Mouse (Mus musculus) heart, embryonic 11.5 days (tissue): ENCODE measurements at regions not wholly inside any gene's neighbourhood (a gene's known extent, or its start where the extent isn't known, plus 50 kb on each side); places are given as distances from the start of the nearest gene placed in this dataset.

ENCODE experiments used
- ATAC-seq: fragments of 200-750 bp; cut with Nextera tagmentation; replicated peaks from 2 replicates; pipeline ENCODE4 v1.8.0; 2017; ENCODE audit warnings: moderate library complexity; ENCODE audit not compliant: insufficient number of reproducible peaks, low FRiP score, low TSS enrichment
- H3K27ac ChIP-seq: fragments of 300-500 bp; sonication (generic); 2 replicates; pipeline ENCODE4 v1.5.1; 2014; ENCODE audit warnings: mild to moderate bottlenecking, low read depth, low read length
- H3K27me3 ChIP-seq: fragments of 300-500 bp; sonication (generic); 2 replicates; pipeline ENCODE4 v1.6.1; 2014; ENCODE audit warnings: mild to moderate bottlenecking, low read length, mixed read lengths; ENCODE audit not compliant: control insufficient read depth, insufficient read depth
- H3K36me3 ChIP-seq: fragments of 300-500 bp; sonication (generic); 2 replicates; pipeline ENCODE4 v1.6.1; 2014; ENCODE audit warnings: mild to moderate bottlenecking, low read length, moderate library complexity, mixed read lengths; ENCODE audit not compliant: control insufficient read depth, insufficient read depth
- H3K4me1 ChIP-seq: fragments of 300-500 bp; sonication (generic); 2 replicates; pipeline ENCODE4 v1.6.1; 2014; ENCODE audit warnings: low read length; ENCODE audit not compliant: control insufficient read depth, insufficient read depth
- H3K4me2 ChIP-seq: fragments of 300-500 bp; sonication (generic); 2 replicates; pipeline ENCODE4 v1.6.1; 2014; ENCODE audit warnings: mild to moderate bottlenecking, moderate library complexity
- H3K4me3 ChIP-seq: fragments of 300-500 bp; sonication (generic); 2 replicates; pipeline ENCODE4 v1.5.1; 2014; ENCODE audit warnings: low read depth, low read length
- H3K9ac ChIP-seq: fragments of 300-500 bp; sonication (generic); 2 replicates; pipeline ENCODE4 v1.6.1; 2014; ENCODE audit warnings: mild to moderate bottlenecking, low read depth, low read length, moderate library complexity
- H3K9me3 ChIP-seq: fragments of 300-500 bp; sonication (generic); replicated peaks from 2 replicates; pipeline ENCODE4 v1.6.1; 2016; ENCODE audit warnings: low read length; ENCODE audit not compliant: control insufficient read depth
- WGBS: fragments of 180-500 bp; shearing (Covaris S2); extraction: QIAGEN DNeasy Blood & Tissue Kit; methylation state at CpG from one replicate; pipeline ENCODE4 v1.1.7; 2014; ENCODE audit not compliant: insufficient replicate concordance; 5-methylcytosine and 5-hydroxymethylcytosine counted together

DNA sequence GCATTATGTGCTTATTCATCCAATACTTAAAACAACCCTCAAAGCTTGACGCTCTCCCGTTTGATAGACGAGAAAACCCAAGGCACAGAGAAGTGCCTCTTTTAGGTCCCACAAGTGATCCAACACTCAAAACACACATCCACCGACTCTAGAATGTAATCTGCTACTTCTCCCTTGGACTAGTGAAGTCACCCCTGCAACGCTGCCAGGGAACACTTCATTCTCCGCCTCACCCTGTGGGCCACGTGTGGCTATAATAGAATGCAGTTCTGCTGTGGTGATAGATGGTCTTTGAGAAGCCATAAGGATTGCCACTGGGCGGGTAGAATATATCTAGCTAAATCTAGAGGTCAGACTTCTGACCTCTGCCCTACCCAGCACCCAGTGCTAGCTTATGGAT is 57.0 kb upstream of the Kdm7a start:
- H3K36me3 ChIP-seq: no peaks in the 10 kb centered on the region
- H3K9ac ChIP-seq: no peak overlapping the region
- WGBS: 76% methylated on average over 8 of the region's 8 CpGs
- no peaks in the 10 kb centered on the region for H3K27me3 ChIP-seq
- no peaks in the 10 kb centered on the region for H3K9me3 ChIP-seq
- no peak overlapping the region for H3K4me2 ChIP-seq
- no peak overlapping the region; the same call in 1 of the 2 replicates for H3K27ac ChIP-seq
- no peak for ATAC-seq
- no peaks in the 10 kb centered on the region for H3K4me1 ChIP-seq
- H3K4me3 ChIP-seq: no peak overlapping the region

GRCm38 (mm10) chr6:39261951-39262350 is 55.4 kb upstream of the Kdm7a start:
- H3K4me2 ChIP-seq: no peak overlapping the region
- 0 out of 2 replicates have a peak, but pooled peaks cover 3% of the 10 kb centered on the region for H3K4me1 ChIP-seq
- WGBS: 73% methylated on average over 8 of the region's 8 CpGs
- no peaks in the 10 kb centered on the region for H3K9me3 ChIP-seq
- no peak overlapping the region for H3K4me3 ChIP-seq
- ATAC-seq: no peak
- H3K36me3 ChIP-seq: no peaks in the 10 kb centered on the region
- 0 out of 2 replicates have a peak, but pooled peaks cover 2% of the 10 kb centered on the region for H3K27me3 ChIP-seq
- H3K27ac ChIP-seq: no peak overlapping the region
- H3K9ac ChIP-seq: no peak overlapping the region

DNA sequence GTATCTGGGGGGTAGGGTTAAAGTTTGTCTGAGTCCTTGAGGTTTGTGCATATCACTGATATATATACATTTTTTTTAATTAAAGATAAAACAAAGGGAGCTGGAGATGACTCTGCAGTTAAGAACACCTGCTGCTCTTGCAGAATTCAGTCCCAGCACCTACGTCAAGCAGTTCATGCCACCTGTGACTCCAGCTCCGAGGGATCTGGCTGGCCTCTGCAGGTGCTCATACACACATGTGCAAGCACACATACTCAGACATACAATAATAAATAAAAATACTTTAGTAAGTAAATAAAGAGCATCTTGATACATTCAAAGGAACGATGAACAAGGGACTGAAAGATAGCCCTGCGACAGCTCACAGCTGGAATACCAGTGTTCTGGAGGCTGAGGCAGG is 53.9 kb upstream of the Kdm7a start:
- Histone ChIP-seq H3K9ac (no peak overlapping the region), H3K27ac (no peak overlapping the region), H3K4me3 (no peak overlapping the region), H3K27me3 (peaks cover 7% of the 10 kb centered on the region; the same call in 1 of the 2 replicates), H3K4me1 (0 out of 2 replicates have a peak, but pooled peaks cover 3% of the 10 kb centered on the region), H3K36me3 (no peaks in the 10 kb centered on the region), H3K4me2 (no peak overlapping the region), H3K9me3 (no peaks in the 10 kb centered on the region)
- 89% methylated on average over 4 of the region's 4 CpGs for WGBS
- ATAC-seq: no peak

GRCm38 (mm10) chr6:39259129-39259528 is 52.5 kb upstream of the Kdm7a start:
- Histone ChIP-seq H3K4me3 (no peak overlapping the region), H3K36me3 (no peaks in the 10 kb centered on the region), H3K4me2 (no peak overlapping the region), H3K9ac (no peak overlapping the region), H3K27ac (no peak overlapping the region), H3K27me3 (peaks cover 11% of the 10 kb centered on the region; the same call in 1 of the 2 replicates), H3K9me3 (no peaks in the 10 kb centered on the region), H3K4me1 (0 out of 2 replicates have a peak, but pooled peaks cover 3% of the 10 kb centered on the region)
- no peak for ATAC-seq
- 87% methylated on average over 1 of the region's 1 CpGs for WGBS

DNA sequence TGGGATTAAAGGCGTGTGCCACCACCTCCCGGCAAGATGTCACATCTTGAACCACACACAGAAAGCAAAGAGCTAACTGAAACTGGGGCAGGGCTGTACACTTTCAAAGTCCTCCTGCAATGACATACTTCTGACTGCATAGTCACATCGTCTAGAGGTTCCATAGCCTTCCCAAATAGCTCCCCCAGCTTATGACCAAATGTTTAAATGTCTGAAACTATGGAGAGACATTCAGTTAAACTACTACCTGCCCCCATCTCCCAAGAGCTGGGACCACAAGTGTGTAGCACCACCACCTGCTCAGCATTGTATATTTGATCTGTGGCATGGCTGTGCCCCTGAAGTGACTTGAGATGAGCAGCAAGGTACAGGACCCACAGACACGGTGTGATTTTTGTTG is 52.1 kb upstream of the Kdm7a start:
- ATAC-seq: no peak
- Histone ChIP-seq H3K27ac (no peak overlapping the region), H3K4me2 (no peak overlapping the region), H3K4me1 (0 out of 2 replicates have a peak, but pooled peaks cover 3% of the 10 kb centered on the region), H3K36me3 (no peaks in the 10 kb centered on the region), H3K9me3 (no peaks in the 10 kb centered on the region), H3K27me3 (peaks cover 11% of the 10 kb centered on the region; the same call in 1 of the 2 replicates), H3K9ac (no peak overlapping the region), H3K4me3 (no peak overlapping the region)
- 82% methylated on average over 4 of the region's 4 CpGs for WGBS

DNA sequence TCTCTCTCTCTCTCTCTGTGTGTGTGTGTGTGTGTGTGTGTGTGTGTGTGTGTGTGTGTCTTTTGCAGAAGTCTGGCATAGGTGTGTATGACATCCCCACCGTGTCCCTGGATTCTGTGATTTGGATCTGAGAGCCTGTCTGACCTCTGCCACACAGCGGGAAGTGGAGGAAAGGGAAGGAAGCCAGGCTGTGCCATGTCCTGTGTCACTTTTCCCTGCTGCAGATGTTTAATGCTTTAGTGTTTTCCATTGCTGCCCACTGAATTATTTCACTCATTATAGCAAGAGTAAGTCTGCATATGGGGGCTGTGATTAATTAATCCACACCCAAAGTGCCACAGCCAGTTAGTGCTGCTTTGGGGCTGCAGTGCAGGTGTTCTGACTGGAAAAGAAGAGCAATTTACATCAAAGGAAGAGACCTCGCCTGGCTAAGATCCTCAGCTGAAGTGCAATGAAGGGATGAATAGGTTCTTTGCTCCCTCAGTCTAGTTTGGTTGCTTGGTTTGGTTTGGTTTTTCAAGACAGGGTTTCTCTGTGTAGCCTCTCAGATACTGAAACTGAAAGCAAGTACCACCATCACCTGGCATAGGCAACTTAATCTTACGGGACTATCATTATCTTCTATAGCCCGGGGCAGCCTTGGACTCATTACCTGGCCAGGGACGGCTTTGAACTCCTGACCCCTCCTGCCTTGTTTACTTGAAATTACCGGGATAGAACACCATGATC is 51.2 kb upstream of the Kdm7a start:
- Histone ChIP-seq H3K4me1 (0 out of 2 replicates have a peak, but pooled peaks cover 3% of the 10 kb centered on the region), H3K27me3 (peaks cover 11% of the 10 kb centered on the region; the same call in 1 of the 2 replicates), H3K4me3 (peak overlapping the region; percentile 52; the same call in 1 of the 2 replicates), H3K9me3 (no peaks in the 10 kb centered on the region), H3K4me2 (peak overlapping the region; percentile 91), H3K9ac (peak overlapping the region; percentile 72), H3K27ac (no peak overlapping the region), H3K36me3 (no peaks in the 10 kb centered on the region)
- 45% methylated on average over 7 of the region's 7 CpGs for WGBS
- no peak for ATAC-seq

GRCm38 (mm10) chr6:39257111-39257571 is 50.6 kb upstream of the Kdm7a start:
- ATAC-seq: no peak
- Histone ChIP-seq H3K4me1 (0 out of 2 replicates have a peak, but pooled peaks cover 3% of the 10 kb centered on the region), H3K9ac (peak overlapping the region; percentile 72), H3K27ac (peak overlapping the region; percentile 54), H3K4me3 (peak overlapping the region; percentile 52), H3K9me3 (no peaks in the 10 kb centered on the region), H3K36me3 (no peaks in the 10 kb centered on the region), H3K4me2 (peak overlapping the region; percentile 91), H3K27me3 (peaks cover 11% of the 10 kb centered on the region; the same call in 1 of the 2 replicates)
- WGBS: under 1% methylated on average over 18 of the region's 18 CpGs

DNA sequence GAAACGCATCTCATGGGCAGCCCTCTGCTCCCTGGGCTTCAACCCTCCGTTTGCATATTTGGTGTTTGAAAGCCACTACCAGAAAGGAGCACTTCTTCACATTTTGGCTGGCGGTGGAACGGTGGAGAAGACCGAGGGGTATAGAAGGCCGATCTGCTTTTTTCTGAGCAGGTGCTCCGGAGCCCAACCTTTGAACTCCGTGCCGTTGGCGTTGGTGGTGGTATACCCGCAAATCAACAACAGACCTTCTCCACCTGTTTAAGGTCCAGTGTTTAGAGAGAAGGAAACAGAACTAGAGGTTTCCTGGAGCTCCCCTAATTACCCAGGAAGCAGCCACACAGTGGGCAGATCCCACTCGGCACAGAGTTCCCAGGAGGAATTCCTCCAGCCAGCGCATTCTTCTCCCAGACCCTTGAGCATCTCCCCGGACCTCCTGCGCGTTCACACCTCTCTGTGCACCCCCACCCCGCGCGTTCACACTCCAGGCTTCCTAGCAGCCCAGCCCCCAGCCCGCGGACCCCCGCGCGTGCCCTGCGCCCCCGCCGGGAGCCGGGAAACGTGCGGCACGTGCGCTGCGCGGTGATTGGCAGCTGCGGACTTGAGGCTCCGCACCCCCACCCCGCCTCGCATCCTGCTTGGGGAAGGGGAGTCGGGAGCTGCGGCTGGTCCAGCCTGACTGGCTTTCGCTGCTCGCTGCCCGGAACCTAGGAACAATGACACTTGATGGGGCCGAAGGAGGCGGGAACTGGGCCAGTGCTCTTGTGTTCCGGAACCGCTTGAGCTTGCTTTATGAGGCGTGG is 49.9 kb upstream of the Kdm7a start:
- H3K36me3 ChIP-seq: no peaks in the 10 kb centered on the region
- H3K4me2 ChIP-seq: peak overlapping the region; percentile 91
- H3K27ac ChIP-seq: peak overlapping the region; percentile 54

More for the DNA sequence above, 49.9 kb upstream of the Kdm7a start:
- Histone ChIP-seq H3K9me3 (no peaks in the 10 kb centered on the region), H3K27me3 (peaks cover 11% of the 10 kb centered on the region; the same call in 1 of the 2 replicates), H3K9ac (peak overlapping the region; percentile 72), H3K4me3 (peak overlapping the region; percentile 52), H3K4me1 (0 out of 2 replicates have a peak, but pooled peaks cover 3% of the 10 kb centered on the region)
- ATAC-seq: peak; percentile 63; the same call in 1 of the 2 replicates
- WGBS: 3% methylated on average over 48 of the region's 48 CpGs
